Mouse (Mus musculus) ES-CJ7 (cell line): ENCODE measurements around the gene Hoxb13.

ENCODE experiments used
- DNase-seq: peaks from one replicate; pipeline ENCODE4 v3.0.0; 2011; ENCODE audit warnings: low read depth, low spot score

Hoxb13 gene

DNA sequence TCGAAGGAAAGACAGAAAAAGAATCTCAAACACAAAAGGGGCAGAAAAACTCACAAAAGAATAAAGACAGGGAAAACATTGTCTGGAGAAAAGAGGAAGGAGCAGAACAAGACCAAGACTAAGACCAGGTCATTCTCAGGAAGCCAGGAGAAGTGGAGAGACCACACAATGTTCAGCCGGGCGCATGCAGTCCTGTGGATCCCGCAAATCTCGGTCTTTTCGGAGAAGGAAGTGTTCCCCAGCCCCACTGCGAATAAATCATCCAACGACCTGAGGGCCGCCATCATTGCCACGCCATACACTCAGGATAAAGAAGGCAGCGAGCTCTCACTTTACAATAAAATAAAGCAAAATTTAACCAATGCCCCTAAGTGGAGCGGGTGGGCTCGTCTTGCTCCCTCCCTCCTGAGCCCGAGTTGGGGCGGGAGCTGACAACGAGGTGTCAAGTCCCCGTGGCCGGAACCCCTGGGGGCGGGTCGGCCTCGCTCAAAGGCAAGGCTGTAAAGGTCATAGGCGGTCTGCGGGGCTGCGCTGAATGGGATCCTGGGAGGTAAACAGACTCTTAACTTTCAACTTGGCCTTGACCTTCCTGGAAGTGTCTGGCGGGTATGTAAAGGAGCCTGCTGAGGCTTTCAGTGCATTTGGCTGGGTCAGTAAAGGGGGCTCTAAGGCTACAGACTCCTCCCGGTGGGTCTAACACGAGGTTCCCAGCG, 4.2 kb upstream of the Hoxb13 start:
- DNase-seq, result peak; percentile 99

DNA sequence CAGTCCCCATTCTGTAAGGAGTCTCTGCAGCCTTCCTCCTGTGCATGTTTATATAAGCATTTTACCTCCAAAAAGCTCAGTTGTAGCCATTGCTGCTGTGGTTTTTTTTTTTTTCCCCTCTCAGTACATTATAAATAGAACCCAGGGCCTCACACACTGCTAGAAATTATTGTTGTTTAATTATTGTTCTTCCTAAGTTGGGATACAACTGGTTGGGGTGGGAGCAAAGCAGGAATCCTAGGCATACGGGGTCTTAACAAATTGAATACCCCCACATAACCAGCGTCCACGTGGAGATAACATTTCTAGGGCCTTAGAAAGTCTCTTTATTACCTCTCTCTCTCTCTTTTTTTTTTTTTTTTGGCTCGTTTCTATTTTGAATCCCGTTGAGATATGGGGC, 3.0 kb upstream of the Hoxb13 start:
- DNase-seq, result no peak

DNA sequence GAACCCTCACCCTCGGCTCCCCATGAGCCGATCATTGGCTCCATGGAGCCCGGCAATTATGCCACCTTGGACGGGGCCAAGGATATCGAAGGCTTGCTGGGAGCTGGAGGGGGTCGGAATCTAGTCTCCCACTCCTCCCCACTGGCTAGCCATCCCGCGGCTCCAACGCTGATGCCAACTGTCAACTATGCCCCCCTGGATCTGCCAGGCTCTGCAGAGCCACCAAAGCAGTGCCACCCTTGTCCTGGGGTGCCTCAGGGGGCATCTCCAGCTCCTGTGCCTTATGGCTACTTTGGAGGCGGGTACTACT, 240 bp downstream of the Hoxb13 start:
- no peak for DNase-seq

DNA sequence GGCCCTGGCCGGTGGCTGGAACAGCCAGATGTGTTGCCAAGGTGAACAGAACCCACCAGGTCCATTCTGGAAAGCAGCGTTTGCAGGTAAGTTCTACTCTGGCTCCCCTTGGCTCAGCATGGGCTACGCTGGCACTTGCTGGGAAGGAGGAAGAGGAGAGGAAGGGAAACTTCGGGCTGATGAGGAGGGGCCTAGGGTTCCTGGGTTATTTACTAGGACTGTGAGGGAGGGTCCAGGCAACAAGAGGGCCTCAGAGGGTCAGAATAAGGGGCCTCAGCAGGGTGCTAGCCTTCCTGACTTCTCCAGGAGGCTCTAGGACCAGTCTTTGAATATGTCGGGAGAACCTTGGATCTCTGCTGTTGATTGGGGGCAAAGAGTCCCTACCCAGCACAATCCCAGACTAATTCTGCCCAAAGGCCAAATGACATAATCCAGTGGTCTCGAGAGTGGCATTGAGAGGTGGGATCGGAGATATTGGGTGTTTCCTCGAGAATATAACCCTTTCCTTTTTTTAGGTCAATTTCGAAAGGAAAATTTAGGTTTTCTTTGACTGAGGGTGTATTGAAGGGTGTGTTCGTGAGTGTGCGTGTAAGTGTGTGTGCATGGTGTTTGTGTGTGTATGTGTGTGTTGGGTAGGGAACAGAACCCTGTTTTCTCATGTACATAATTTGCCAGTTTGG, 985 bp downstream of the Hoxb13 start:
- no peak for DNase-seq

DNA sequence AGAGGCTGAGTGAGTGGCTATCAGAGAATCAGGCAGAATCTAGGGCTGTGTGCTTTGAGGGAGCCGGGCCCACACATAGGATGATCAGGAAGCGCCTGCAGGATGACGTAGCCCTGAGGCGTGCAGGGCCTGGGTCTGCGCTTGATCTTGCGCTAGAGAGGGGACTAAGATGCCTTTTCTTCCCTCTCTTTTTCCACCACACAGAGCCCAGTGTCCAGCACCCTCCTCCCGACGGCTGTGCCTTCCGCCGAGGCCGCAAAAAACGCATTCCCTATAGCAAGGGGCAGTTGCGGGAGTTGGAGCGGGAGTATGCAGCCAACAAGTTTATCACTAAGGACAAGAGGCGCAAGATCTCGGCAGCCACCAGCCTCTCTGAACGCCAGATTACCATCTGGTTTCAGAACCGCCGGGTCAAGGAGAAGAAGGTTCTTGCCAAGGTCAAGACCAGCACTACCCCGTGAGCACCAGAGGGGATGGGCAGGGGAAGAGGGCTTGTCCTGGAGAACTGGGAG, 1.7 kb downstream of the Hoxb13 start:
- peak; percentile 28 for DNase-seq

DNA sequence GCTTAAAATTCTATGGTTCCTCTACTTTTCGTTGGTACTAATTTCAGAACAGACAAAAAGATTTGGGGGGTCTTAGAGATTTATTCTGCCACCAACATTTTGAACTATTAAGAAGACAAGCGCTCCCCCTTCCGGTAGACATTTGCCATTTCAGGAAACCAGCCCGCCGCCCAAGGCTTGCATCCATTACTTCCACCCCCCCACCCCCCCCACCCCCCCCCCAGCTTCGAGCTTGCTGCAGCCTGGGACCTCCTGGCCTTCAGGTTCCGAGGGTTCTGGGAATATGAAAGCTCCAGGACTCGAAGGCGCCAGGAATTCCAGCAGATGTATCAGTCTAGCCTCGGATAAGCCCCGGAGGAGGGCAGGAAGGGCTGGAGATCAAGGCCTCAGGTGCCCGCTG, 4.5 kb downstream of the Hoxb13 start:
- peak; percentile 49 for DNase-seq

DNA sequence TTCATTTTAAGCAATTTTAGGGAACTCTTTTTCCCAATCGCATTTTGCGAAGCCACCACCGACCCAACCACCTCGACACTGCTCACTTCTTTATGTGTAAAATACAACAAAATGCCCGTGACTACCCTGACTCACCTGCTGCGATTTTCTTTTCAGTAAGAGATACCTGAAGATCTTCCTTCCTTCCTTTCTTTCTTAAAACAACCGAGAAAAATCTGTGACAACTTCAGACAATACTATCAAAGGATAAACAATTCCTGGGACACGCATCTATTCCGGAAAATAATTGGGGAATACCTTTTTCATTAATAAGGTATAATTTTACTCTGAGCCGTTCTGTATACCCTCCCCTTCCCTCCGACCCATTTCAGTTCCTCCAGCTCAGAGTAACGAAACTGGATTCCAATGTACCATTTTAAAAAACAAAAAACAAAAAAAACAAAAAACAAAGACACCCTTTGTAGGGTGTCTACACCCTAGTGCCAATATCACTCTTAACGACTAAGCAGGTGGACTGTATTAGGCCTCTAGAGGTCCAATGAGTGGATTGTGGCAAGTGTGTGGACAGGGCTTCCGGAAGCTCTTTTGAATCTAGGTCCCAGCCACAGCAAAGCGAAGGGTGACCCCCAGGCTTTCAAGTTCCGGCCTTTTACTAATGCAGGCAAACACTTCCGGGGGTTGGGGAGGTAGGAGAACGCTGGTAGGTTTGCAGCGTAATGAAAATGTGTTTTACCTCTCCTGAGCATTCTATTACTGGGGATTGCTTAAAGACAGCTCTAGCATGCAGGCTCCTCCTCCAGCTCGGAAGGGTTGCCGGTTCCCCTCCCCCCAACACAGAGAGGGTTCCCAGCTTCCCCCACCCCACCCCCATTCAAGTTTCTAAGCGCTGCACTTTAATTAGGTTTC, 5.3 kb downstream of the Hoxb13 start:
- peak; percentile 81 for DNase-seq

DNA sequence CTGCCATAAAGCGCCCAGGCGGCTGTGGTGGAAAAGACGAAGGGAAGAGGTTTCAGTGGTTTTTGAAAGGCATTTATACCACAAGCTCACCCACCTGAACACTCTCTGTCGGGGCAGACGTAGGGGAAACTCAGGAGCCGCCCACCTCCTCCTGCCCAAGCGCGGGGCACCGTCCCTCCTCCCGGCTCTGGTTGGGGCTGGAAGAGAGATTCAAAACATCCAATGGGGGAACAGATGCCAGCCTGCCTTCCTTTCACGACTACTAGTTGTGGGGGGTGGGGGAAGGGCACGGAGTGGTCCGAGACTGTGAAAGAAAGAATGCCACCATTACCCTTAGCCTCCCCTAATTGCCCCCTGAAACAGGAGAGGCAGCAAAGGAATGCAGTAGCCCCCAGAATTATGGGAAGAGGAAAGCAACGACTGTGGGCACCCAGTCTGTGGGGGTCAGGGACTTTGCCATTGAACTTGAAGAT, 6.1 kb downstream of the Hoxb13 start:
- DNase-seq, result peak; percentile 71

DNA sequence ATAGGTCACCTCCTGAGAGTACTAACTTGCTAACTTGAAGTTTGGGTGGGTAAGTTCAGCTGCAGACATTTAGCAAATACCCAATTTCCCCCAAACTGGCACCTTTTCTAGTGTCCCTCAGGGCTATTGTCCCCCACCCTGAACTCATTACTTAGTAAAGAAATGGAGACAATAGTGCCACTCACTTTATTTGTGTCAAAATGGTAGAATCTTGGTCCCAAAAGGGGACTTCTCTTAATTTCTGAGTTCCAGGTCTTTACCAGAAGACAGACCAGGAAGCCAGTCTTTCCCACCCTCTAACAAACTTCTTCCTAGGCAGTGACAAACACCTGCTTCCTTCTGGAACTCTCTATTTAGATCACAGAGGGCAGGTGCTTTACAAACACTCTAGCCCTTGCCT, 7.6 kb downstream of the Hoxb13 start:
- no peak for DNase-seq

DNA sequence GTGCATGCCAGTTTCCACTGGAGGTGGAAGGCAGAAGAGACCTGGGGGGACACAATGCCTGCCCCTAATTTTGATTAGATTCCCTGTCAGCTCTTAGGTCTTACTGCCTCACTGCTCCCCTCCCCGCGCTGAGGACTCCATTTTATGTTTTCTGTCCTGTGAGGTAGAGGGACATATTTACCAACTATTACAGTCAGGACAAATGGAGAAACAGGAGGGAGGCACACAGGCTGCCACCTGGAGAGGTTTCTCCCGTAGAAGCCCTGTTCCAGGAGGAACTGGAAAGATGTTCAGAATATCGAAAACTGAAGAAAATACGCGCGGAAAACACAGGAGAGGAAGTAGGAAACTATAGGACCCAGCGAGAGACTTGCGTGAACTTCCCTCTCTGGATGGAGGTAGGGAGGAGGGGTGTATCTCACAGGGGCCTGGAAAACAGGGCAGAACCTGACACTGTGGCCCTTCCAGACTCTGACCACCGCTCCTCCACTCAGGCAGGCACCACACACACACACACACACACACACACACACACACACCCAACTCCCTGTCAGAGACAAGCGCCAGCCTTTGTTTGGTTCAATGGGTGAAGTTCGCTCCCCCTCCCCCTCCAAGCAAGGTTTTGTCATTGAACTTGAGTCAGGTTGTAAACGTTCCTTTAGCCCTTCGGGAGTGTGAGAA, 8.4 kb downstream of the Hoxb13 start:
- DNase-seq, result peak; percentile 97

DNA sequence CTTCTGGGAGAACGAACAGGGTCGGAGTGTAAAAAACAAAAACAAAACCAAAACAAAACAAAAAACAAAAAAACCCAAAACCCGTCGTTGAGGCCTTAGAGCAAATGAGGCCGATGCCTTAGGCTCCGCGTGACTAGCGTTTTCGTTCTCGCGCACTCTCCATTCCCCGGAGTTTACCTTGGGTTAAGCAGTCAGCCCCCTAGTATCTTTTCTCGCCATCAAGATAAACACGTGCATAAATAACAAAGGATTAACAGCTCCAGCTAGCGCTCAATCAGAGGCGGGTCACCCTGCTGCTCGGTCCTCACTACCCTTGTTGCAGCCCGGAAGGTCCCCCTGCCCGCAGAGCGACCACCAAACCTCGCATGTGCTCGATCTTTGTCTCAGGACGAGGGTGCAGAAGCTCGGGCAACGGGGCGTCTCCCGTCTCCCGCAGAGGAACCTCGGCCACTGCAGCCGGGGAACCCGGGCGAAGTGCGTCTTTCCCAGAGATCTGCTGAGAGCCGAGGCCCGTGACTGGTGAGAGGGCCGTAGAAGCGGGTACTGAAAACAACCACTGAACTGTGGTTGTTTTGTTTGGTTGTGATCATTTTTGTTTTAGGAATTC, 9.2 kb downstream of the Hoxb13 start:
- peak; percentile 89 for DNase-seq

DNA sequence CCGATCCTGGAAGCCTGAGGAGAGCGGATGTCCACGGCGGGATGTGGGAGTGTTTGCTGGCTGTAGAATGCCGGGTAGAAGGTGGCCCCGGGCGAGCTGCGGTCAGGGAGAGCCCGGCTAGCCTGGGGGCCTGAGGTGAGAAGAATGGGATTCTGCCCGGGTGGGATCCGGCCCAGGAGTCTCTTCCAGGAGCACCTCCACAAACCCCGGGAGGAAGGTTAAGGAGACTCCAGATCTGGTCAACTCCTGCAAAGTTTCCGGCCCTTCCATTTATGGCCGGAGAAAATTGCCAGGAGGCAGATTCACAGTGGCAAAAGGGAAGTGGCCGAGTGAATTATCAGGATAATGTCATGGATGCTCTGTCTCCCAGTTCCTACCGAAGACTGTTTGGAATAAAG, 9.7 kb downstream of the Hoxb13 start:
- peak; percentile 44 for DNase-seq

DNA sequence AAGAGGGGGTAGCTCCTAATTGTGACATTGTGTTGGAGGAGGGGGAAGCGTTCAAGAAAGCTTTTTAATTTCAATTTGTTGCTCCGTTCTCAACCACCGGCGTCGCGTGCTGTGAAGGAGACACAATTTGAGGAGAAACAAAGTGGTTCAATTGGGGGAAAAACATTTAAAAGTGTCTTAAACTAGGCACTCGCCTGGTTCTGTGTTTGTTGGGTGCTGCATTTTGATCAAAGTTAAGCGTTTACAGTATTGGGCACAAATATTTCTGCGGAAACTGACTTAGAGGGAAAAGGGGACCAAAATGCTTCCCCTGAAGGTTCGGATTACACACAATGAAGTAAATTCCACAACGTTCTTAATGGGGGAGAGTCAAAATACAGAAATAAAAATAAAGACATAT, 10.2 kb downstream of the Hoxb13 start:
- DNase-seq, result no peak

DNA sequence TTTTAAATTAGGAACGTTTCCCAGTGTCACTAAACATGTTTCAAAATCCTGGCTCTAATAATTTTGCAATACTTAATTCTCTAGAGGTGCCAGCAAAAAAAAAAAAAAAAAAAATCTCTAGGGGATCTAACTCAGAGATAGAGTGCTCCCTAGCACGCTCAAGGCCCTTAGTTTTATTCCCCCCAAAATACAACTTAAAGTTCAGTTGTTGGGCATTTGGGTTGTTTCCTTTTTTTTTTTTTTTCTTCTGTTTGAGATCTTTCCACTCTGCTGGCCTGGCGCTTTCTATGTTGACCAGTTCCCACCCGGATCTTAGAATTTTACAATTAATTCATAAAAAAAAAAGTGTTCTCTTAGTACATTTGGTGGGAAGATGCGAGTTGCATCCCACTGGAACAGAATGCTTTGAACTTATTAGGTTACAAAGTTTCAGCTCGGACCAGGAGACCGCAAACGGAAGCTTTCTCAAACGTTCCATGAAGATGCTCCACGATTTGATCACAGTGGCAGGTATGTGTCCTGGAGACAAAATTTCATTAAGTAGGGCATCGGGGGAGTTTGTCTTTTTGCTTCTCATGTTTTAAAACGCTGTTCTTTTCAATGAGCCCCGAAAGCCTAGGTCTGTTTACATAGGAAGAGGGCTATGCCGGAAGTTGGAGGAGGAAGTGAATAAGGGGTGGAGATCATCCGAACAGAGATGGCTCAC, 11.5 kb downstream of the Hoxb13 start:
- no peak for DNase-seq

DNA sequence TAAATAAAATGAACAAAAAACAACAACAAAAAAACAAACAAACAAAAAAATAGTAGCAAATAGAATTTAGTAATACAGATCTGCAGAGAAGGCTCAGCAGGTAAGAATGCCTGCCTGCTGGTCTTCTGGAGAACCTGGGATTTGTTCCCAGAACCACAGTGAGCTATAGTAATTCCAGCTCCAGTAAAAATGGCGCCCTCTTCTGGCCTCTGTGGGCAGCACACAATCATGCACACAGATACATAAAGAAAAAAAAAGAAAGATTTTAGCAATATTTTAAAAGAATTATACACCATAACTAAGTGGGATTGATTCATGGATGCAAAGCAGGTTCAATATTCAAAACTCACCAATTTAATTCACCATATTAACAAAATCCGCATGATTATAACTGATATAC, 29.7 kb downstream of the Hoxb13 start:
- DNase-seq, result peak; percentile 66

DNA sequence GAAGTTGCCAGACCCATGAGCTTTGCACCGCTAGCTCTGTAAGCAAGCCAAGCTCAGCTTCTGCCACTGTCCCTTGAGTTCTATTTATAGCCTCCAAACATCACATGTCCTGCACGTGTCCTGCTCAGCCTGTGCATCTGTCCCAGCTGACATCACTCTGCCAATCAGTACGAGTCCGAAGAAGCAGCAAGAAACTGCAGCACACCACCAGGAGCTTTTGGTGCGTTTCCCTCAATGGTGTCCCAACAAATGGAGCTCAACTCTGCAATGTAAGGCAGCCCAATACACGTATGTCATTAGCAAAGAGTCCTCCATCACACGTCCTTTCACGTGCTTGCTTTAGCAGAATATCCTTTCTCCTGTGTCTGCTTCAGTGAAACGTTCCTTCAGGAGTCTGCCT, 33.6 kb downstream of the Hoxb13 start:
- peak; percentile 17 for DNase-seq

DNA sequence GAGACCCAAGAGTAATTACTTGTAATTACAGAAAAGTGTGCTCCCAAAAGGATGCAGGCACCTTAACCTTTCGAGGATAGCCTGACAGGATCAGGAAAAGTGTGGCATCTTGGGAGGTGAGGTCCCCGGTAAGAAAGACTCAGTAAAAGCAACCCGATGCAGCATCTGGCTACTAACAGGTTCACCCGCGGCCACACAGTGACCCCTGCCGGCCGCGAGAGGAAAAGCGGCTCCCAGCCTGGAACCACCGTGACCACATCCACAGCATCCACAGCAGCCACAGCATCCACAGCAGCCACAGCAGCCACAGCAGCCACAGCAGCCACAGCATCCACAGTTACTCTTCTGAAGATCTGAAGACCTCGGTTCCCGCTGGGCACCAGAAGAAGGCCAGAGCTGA, 40.8 kb downstream of the Hoxb13 start:
- DNase-seq, result peak; percentile 71

DNA sequence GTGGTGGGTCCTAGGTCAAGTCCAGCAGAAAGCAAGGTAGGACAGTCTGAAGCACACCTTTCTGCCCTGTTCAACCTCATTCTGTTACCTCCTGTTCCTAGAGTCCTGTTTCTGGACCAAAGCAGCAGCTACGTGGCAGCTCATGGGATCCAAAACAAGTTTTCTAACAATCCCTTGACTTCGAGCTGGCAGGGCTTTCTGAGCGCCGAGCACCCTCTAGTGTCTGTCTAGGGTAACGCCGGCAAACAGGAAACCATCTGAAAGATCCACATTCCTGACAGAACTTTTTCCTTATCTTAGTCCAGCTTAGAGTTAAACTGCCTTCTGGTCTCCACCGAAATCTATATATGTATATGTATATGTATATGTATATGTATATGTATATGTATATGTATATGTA, 46.1 kb downstream of the Hoxb13 start:
- DNase-seq, result peak; percentile 68
